Mouse (Mus musculus): ENCODE results near the gene Stk24.

DNA sequence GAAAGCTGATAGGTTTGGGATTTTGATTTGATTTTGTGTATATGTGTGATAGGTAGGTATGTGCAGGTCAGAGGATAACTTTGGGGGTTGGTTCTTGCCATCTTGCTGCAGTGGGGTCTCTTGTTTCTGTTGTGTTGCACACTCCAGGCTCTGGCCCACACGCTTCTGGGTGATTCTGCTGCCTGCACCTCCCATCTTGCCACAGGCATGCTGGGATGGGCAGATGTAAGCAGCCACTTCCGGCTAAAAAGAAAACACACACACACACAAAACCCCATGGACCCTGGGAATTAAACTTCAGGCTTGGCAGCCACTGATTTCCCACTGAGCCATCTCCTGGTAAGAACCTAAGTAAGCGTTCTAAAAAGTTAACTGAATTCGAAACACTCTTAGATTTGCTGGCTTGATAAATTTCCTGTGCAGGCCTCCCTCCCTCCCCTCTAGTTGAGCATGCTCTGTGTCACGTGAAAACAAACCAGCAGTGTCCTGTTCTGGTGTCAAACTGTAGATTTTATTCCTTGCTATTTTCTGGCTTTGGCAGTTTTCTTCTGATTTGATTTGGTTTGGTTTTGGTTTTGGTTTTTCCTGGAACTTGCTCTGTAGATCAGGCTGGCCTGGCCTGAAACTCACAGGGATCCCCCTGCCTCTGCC is 118.5 kb downstream of the Stk24 start:
- TF ChIP-seq CTCF (IDR thresholded peaks at IDR 0.05; ENCODE audit: low read depth): no peak
- no peak for TF ChIP-seq EP300 (optimal IDR thresholded peaks at IDR 0.05)

All from stomach, postnatal 0 days (tissue).